ENCODE assay signal across 7 mouse cellular contexts in the genomic region with DNA sequence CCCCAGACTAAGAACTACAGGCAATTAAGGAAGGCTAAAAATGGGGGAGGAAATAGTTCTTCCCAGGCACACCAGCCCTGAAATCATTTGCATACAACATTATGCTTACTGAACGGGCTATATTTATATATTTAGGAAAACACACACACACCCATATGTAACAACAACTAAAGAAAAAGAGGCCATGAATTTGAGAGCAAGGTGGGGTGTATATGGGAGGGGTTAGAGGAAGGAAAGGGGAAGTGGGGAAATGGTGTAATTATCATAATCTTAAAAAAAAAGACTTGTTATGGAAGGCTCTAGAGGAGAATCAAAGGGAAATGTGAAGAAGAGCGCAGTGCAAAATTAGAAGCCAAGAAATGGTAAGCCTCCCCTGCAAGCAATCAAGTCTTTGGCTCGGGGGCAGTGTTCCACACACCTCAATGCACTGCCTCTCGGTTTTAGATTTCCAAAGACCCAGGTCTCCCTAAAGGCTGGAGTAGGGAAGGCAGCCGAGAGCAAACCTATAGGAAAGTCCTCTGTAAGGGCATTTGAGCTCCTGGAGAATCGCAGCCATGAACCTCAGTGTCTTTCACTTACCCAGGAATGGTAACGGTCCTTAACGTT. TPM values are rescaled to one million over a fixed set of nuclear protein-coding genes. Genes with fewer than 3 reads are reported as not detected.
DNase-seq lines count a peak whose midpoint lies in the region; ATAC-seq and TF ChIP-seq lines count a peak whose summit lies in the region.

No protein-coding gene starts in this region.

- no peak for TF ChIP-seq POLR2A in testis, adult 2 months (IDR thresholded peaks at IDR 0.05; ENCODE audit: control insufficient read depth, low read depth, low read length)

- WGBS in forebrain, embryonic 11.5 days = 17% methylated on average over 8 of the region's 8 CpGs
- 4% methylated on average over 8 of the region's 8 CpGs for WGBS in liver, embryonic 12.5 days (ENCODE audit: insufficient replicate concordance)

- H3K9me3 ChIP-seq in forebrain, embryonic 11.5 days (ENCODE audit: control insufficient read depth, low read length) = no peaks in the 10 kb centered on the region
- no peaks in the 10 kb centered on the region for H3K9me3 ChIP-seq in liver, embryonic 12.5 days (replicated peaks)

- DNase-seq in testis, postnatal 14 days (ENCODE audit: low spot score) = no peak
- DNase-seq in forebrain, embryonic 11.5 days (ENCODE audit: low spot score) = no peak
- DNase-seq in adrenal gland, postnatal 10 days = no peak
- no peak for DNase-seq in left cerebral cortex, postnatal 36 days (ENCODE audit: low spot score in 2 of 2)
- no peak for DNase-seq in right cerebral cortex, postnatal 36 days (ENCODE audit: low spot score in 2 of 2)

- H3K4me2 ChIP-seq in forebrain, embryonic 11.5 days (ENCODE audit: low read depth, low read length, severe bottlenecking) = peak overlapping the region; percentile 65
- H3K4me2 ChIP-seq in liver, embryonic 12.5 days = peak overlapping the region; percentile 84

- intact Hi-C loops in left cerebral cortex, postnatal 36 days (cut with DNase I) = no loop called here

- H3K27ac ChIP-seq in testis, adult 2 months (ENCODE audit: control insufficient read depth, insufficient read depth, low read depth, low read length) = peak overlapping the region; percentile 96
- H3K27ac ChIP-seq in forebrain, embryonic 11.5 days (ENCODE audit: low read depth, low read length) = peak overlapping the region; percentile 53; the same call in 1 of the 2 replicates
- peak overlapping the region; percentile 93 for H3K27ac ChIP-seq in liver, embryonic 12.5 days

- no peaks in the 10 kb centered on the region; the same call in 1 of the 2 replicates for H3K4me1 ChIP-seq in testis, adult 2 months (ENCODE audit: control insufficient read depth, insufficient read depth, low read length)
- peaks cover 5% of the 10 kb centered on the region; the same call in 1 of the 2 replicates for H3K4me1 ChIP-seq in forebrain, embryonic 11.5 days (replicated peaks; ENCODE audit: control insufficient read depth, insufficient read depth, low read length)
- peaks cover 50% of the 10 kb centered on the region for H3K4me1 ChIP-seq in liver, embryonic 12.5 days

- H3K9ac ChIP-seq in forebrain, embryonic 11.5 days (ENCODE audit: low read length) = peak overlapping the region; percentile 78
- peak overlapping the region; percentile 79 for H3K9ac ChIP-seq in liver, embryonic 12.5 days

- TF ChIP-seq CTCF in testis, adult 2 months (IDR thresholded peaks at IDR 0.05; ENCODE audit: control insufficient read depth, insufficient read depth, insufficient replicate concordance, low read depth, low read length) = no peak

- ATAC-seq in forebrain, embryonic 11.5 days (replicated peaks; ENCODE audit: low FRiP score) = peak; percentile 38; the same call in 1 of the 2 replicates
- ATAC-seq in liver, embryonic 12.5 days = no peak

- no peaks in the 10 kb centered on the region for H3K27me3 ChIP-seq in testis, adult 2 months (ENCODE audit: control insufficient read depth, insufficient read depth, low read length)
- no peaks in the 10 kb centered on the region for H3K27me3 ChIP-seq in forebrain, embryonic 11.5 days (ENCODE audit: control insufficient read depth, insufficient read depth, low read length)
- H3K27me3 ChIP-seq in liver, embryonic 12.5 days (replicated peaks) = no peaks in the 10 kb centered on the region

- H3K36me3 ChIP-seq in testis, adult 2 months (ENCODE audit: control insufficient read depth, insufficient read depth, low read length) = peaks cover 3% of the 10 kb centered on the region; the same call in 1 of the 2 replicates
- H3K36me3 ChIP-seq in forebrain, embryonic 11.5 days (ENCODE audit: control insufficient read depth, insufficient read depth, low read length) = no peaks in the 10 kb centered on the region; the same call in 1 of the 2 replicates
- H3K36me3 ChIP-seq in liver, embryonic 12.5 days = peaks cover 49% of the 10 kb centered on the region

- H3K4me3 ChIP-seq in testis, adult 2 months (ENCODE audit: control insufficient read depth, low read depth, low read length) = peak overlapping the region; percentile 97
- peak overlapping the region; percentile 71 for H3K4me3 ChIP-seq in forebrain, embryonic 11.5 days (ENCODE audit: low read depth, low read length)
- H3K4me3 ChIP-seq in liver, embryonic 12.5 days = peak overlapping the region; percentile 73

RNA-seq across cellular contexts. Expression of a gene that starts 0.3 kb away (rescaled TPM):
- 97.3 and 100 TPM in 2 replicates for polyA plus RNA-seq in testis, adult 2 months (2012; rRNA removed)
- 53.8 and 58.6 TPM in 2 replicates for polyA plus RNA-seq in forebrain, embryonic 11.5 days (2014; fragmentation: Nextera tagmentation; extraction: Ambion mirVana)
- polyA plus RNA-seq in liver, embryonic 12.5 days (2016; fragmentation: Nextera tagmentation; extraction: Ambion mirVana) = 47.9 and 54.8 TPM in 2 replicates
- 10 to 100 TPM; 81.8 to 85.9 TPM for total RNA-seq in adrenal gland, postnatal 10 days (2021)
- 100 to 1,000 TPM; 126 to 127 TPM for total RNA-seq in left cerebral cortex, postnatal 36 days (2021)

RNA-seq across cellular contexts. Expression of a gene that starts 0.5 kb away (rescaled TPM):
- 24.0 and 26.8 TPM in 2 replicates for polyA plus RNA-seq in testis, adult 2 months (2012; rRNA removed)
- polyA plus RNA-seq in forebrain, embryonic 11.5 days (2014; fragmentation: Nextera tagmentation; extraction: Ambion mirVana) = 276 and 295 TPM in 2 replicates
- 41.0 and 41.7 TPM in 2 replicates for polyA plus RNA-seq in liver, embryonic 12.5 days (2016; fragmentation: Nextera tagmentation; extraction: Ambion mirVana)
- total RNA-seq in adrenal gland, postnatal 10 days (2021) = 10 to 100 TPM; 65.6 to 74.8 TPM
- total RNA-seq in left cerebral cortex, postnatal 36 days (2021) = 10 to 100 TPM; 49.7 to 55.1 TPM
